Mouse (Mus musculus) ZHBTc4 (cell line): Measurements from ENCODE around the gene Tmem104.
A peak's percentile ranks its signal among the peaks of the same experiment; 100 is the strongest.

ENCODE experiments used
- DNase-seq: peaks from one replicate; pipeline ENCODE4 v3.0.0-alpha.2; 2011; ENCODE audit warnings: low read depth, low spot score

The Tmem104 gene

DNA sequence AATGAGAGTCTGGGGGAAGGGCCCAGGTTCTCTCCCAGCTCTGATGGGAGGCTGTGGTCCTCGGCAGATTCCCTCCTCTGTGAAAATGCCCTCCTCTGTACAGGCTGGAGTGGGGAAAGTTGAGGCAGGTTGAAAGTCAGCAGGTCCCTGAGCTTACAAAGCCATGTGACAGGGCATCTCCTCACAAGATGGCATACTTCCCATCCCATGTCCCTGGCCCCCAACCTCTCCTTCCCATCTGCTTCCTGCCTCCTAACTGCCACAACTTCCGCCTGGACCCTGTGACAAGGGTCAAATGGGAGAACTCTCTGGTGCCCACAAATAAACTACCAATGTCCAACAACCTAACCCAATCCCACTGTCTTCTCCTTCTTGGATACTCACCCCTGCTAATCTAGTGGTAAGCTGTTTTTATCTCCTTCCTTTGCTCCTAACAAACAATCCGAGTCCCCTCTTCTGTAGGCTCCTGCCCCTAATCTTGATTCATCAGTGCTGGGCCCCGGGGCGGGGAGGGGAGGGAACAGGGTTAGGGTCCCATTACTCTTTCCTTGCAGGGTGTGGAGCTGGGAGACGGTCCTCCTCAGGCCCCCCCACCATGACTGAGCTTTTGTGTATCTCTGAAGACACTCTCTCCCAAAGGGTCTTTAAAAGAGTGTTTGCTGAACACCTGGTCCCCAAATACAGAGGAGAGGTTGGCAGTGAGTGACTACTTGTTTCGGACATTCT is 77.0 kb downstream of the Tmem104 start:
- no peak for DNase-seq

DNA sequence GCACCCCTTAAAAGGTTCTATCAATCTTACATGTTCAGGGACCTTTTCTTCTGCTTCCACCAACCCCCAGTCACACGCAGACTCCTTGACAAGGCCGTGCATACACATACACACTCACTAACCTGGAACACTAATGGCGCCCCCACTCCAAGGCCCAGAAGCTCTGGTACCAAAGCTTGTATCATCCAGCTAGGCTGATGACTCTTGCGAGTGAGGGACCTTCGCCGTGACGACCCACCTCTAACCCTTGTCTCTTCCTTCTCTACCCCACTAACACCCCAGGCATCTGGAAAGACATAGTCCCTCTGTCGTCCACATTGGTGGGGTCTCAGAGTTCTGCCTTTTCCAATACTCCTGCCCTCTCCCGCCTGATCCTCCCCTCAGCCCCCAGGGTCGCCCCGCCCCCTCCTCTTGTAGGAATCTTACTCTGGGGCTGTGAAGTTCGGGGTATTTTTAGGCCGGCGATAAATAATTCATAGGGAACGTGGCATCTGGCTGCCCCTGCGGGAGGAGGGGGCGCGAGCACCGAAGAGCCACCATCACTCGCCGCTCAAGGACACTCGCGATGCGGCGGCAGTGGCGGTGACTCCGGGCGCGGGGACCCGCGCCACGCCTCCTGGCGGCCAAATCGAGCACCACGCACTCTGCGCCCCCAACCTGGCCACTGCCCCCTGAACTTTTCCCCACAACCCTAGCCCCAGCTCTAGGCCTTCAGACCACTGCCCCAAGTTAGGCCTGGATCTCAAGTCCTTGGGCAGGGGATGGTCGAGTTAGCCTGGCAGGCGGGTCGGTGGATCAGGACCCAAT is 77.8 kb downstream of the Tmem104 start:
- DNase-seq = peak; percentile 67

DNA sequence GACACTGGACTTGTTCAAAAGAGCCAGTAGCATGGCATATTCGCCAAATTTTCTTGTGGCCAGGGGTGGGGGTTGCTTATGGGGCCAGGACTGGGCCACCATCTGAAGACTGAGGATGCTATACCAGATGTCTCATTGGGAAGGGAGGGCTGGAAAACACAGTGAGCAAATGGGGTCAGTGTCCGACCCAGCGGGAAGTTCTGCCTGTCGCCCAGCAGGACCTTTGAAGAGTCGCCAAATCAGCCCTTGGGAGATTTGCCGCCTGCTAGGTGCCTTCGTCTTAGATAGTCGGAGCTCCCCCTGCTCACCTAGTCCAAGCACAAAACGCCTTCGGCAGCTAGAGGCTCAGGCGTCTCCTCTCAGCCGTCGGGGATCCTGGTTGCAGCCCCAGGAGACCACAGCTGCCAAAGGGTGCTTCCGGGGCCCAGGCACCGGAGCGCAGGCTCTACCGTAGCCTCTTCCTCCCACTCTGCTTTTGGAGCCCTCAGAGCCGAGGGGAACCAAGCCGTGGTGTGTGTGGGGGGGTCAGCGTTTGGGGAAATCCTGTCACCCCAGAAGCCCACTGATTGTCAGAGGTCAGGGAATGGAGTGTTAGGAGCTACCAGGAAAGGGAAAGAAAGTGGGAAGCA is 78.6 kb downstream of the Tmem104 start:
- DNase-seq = peak; percentile 39

DNA sequence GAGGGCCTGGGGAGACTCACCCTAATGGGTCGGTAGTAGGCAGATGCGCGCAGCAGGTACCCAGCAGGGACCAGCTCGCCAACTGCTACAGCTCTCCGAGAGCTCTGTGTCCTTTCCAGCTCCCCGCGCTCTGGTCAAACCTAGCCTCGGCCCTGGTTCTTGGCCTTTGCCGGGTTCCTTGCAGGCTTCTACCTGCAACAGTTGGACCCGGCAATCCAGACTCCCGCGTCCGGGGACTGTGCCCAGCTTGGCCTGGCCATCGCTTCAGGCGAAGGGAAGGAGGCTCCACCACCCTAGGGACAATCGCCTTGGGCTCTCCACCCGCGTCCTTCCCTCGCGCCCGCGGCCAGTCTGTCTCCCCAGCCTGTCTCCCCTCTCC is 79.1 kb downstream of the Tmem104 start:
- no peak for DNase-seq

DNA sequence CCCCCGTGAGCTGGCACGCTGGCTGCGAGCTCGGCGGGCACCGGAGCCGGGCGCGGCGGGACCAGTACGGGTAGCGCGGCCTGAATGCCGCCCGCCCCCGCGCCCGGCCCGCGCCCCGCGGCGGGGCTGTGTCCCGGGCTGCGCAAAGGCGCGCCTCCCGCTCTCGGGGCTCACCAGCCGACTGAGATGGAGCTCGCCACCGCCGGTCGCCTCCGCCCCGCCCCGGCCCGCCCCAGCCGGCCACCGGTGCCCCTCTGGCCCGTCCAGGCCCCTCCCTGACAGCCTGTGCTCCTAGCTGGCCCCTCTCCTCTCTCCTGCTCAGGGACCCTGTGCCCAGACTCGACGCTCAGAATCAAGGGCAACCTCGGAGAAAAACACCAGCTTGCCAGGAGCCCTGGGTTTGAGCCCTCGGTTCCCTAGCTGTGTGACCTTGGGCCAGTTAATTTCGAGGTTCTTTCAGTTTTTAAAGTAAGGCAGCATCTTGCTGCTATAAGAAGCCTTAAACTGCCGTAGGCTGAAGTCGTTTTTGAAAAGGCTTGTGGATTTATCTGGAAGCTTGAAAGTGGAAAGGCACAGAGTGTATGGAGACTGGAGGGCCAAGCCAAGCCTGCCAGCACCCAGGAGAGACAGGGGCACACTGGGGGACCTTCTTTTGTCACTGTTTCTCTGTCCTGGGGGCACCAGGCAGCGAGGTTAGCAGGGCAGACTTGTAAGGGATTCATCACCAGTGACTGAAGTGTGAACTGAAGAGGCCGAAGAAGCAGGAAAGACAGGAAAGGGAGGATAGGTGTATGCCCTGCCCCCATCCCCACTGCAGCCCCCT is 80.0 kb downstream of the Tmem104 start, which contains the start of gene Grin2c:
Gene Grin2c, minus strand, starts transcription at position 183 of the 823 bp plus-strand sequence.
- DNase-seq = no peak

DNA sequence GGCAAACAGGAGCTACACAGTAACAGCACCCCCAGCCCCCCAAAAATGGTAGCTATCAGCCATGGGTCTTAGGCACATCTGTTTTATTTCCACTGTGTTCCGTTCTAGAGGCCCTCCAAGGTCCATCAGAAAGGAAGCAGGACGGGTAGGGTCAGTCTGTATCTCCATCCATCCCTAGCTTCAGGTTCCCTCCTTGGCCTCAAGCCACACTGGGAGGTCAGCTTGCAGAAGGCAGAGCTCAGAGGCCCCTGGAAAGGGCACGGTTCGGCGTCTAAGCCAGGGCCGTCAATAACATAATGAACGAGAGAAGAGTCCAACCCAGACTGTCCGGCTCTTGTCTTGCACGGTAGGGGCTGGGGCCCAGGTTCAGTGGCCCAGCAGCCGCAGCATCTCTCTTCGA is 80.7 kb downstream of the Tmem104 start:
- no peak for DNase-seq

DNA sequence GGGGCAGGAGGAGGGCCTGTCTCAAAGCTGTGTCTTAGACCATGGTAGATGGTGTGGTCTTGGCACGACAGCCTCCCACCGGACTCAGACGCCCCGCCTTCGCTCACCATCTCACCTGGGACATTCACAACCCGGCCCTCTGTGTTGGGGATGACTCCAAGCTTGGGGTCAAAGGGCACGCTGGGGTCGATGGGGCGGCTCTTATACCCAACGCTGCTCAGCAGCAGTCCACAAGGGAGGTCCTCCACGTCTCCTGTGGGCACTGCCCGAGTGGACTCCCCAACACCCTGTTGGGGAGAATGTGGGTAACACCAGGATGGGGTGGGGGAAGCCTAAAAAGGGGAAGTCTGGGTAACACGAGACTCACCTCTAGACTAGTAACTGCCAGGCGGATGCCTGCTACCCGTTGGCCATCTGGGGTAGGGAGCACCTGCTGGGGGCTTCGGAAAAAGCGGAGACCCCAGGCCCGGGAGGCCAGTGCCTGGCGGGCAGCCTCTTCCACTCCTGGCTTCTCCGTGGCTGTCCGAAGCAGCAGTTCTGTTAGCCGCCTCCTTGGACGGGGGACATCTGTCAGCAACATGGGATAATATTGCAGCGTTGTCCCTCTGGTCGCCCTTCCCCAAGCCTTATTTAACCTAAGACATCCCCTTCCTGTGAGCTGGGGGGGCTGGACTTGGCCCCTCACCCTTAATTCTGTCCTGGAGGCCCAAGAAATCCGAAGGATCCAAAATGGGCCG is 82.2 kb downstream of the Tmem104 start:
- no peak for DNase-seq

DNA sequence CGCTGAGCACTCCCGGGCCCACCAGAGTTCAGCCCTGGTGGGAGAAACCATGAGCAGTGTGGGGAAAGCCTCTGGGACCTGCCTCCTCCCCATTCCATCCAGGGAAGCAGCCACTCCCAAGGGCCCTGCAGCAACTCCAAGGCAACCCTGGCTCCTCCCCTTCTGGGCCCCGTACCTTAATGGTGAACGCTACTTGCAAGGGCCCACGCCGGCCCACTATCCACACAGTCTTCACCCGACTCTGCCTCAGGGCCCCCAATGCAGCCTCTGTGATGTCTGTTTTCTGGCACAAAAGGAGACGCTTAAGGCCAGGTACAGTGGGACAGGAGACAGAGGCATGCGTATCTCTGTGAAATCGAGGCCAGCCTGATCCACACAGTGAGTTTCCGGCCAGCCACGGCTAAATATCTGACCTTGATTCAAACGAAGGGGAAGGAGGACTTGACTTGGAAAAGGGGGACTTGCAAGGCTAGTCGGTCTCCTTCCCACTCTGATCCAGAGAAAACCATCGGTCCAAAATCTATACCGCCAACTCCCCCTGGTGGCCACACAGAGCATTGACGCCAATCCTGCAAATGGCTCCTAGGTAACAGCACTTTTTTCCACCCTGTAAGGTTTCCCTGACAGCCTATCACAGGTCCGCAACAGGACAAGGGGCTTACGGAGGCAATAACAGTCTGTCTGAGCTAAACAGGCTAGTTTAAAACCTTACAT is 83.0 kb downstream of the Tmem104 start:
- peak; percentile 88 for DNase-seq

DNA sequence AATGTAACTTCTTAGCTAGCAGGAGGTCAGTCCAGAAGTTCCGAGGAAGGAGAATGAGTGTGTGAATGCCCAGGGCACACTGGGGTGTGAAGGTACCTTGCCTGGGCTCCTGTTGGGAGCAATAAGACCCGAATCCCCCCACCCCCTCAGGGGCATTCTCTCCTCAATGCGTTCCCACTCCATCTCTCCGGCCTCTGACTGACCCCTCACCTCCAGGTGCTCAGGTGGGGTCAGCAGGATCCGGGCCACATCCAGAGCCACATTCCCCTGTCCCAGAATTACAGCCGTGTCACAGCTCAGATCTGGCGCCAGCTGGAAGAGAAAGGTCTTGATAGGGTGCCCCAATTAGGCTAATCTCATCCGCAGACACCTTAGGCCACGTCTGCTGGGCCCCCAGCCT is 83.8 kb downstream of the Tmem104 start:
- no peak for DNase-seq

DNA sequence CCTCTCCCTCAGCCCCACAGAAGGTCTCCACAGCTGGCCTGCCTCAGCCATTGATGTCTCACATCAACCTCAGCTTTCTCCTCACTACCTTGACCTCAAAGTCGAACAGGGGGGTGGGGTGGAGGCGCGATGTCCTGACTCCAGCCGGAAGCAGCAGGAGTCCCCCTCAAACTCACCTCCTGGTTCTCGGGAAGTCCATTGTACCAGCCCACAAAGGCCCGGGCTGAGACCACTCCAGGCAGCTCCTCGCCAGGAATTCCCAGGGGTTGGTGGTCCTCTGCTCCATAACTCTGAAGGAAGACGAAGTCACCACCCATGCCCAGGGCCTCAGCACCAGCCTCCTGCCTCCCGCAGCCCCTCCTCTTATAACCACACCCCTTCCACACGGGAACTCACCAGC is 84.2 kb downstream of the Tmem104 start:
- no peak for DNase-seq

DNA sequence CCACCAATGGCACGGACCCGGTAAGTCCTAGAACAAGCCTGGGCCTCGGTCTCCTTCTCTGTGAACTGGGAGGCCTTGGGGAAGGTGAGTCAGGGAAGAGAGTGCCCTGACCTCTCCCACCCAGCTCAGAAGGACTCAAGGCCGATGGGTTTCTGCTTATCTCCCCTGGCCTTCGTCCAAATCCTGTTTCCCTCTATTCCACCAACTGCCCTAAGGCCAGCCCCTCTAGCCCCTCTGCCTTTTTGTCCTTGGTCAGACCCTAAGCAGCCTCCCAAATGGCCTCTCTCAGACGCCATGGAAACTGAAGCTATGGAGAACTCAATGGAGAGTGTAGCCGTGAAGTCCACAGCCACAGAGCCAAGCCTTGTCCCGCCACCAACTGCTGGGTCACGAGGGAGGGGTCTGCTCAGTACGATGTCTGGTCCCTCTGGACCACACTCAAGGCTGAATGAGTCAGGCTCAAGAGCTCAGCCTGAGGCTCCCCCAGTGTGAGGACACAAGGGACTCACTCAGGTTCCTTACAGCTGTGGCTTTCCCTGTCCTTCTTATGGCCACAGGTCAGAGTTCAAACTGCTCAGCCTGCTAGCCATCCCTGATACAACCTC is 85.7 kb downstream of the Tmem104 start:
- DNase-seq = no peak

DNA sequence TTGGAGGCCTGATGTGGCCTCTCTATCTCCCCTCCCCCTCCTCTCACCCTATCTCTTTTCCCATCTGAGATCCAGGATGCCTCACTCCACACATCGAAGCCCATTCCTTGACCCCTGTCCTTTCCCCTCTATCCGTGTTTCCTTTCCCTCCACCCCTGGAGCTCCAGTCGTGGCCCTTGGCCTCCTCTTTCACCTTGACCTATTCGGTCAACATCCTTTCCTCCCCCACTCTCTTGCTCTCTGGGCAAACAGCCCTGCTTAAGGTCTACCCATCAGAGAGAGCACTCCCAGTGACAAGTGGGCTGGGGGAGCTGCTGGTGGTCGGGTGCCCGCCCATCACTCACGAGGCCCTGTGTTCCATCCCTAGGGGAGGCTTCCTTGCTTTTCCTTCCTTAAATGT is 86.4 kb downstream of the Tmem104 start:
- DNase-seq = no peak

DNA sequence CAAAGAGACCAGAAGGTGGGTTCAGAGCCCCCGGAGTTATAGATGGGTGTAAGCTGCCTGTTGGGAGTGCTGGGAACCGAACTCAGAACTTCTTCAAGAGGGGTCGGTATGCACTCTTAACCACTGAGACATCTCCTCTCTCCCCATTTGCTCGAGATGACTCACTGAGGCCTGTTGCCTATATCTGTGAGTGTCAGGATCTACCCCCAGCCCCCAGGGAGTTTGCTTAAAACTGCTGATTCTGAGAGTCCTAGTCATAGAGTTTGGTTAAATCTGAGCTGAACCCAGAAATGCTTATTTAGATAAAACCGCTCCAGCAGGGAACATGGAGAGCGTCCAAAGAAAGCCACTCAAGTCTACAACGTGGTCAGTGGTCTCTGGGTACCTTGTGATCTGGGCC is 86.9 kb downstream of the Tmem104 start:
- no peak for DNase-seq

DNA sequence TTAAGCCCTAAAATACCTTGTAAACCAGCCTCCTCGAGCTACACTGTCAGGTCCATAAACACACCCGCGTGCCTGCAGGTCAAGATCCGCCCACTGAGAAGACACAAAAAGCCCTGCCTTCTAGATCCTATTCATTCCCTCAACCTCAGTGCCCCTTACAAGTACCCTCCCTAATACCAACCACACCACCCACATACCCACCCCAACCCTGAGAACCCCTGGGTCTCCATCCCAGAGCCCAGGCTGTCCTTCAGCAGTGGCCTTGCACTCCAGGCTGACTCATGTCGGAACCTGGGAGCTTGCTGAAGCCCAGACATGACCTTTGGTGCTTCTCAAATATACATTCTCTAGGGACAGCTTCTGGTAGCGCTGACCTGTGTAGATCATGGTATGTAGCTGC is 87.5 kb downstream of the Tmem104 start:
- no peak for DNase-seq

DNA sequence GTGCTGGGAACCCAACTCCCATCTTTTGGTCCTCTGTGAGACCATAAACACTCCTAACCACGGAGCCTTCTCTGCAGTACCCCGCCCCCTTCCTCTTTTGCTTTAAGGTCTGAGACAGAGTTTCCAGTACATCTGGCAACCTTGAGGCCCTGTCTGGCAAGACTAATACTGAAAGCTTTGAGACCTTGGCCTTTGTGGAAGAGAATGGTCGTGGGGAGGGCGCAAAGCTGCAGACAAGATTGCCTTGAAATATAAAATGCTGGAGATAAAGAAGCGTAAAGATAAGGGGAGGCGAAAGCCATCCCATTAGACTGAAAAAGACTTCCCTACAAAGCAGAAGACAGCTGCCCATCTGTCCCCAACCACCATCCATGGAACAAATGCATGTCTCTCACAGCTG is 88.2 kb downstream of the Tmem104 start:
- no peak for DNase-seq

DNA sequence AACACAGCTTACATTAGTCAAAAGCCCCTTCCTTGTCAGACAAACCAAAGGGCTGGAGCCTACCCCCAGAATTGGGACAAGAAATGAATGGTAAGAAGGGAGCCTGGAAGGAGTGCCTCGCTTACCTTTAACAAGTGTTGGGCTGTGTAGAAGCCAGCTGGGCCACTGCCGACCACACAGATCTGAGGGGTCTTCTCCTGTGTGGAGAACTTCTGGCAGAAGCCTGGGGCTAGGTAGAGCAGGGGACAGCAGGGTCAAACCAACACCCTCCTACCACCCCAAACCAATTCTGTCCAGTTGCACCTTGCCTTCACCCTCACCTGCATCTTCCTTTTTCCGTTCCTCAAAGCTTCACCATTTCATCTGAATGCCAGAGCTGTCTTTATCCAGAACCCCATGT is 88.7 kb downstream of the Tmem104 start:
- no peak for DNase-seq

DNA sequence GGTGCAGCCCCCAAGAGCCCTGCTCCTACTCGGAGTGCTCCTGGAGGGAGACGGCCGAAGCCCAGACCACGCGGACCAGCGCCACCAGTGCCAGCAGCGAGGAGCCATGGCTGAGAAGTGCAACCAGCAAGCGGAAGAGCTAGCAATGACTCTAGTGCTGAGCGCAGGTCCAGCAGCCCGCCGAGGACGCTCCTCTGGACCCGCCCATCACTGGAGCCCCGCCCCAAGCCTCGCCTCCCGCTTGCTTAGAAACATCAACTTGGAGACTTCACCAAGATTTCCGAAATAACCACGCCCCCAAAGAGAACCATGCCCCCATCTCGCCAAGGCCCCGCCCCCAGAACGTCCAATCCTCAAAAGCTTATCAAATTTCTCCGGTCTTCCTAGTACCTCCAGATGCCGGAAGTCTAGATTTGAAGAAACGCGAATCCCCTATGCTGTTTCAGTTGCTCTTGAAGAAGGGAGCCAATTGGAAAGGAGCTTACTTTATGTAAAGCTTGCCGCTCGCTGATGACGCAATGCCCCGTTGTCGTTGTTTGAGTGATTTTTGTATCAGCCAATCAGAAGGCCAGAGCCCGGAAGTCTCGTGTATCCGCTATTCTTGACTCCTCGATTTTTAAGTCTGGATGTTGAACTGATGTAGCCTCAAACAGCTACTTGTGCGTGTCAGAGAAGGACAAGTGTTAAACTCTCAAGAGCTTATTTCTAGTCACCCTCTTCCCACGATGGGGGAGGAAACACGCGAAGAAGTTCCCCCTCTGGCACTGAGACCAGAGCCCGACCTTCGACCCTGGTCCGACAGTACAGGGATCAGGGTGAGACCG is 89.7 kb downstream of the Tmem104 start, which contains the start of gene Fdxr:
Gene Fdxr, minus strand, starts transcription at position 271 of the 824 bp plus-strand sequence.
- peak; percentile 99 for DNase-seq

DNA sequence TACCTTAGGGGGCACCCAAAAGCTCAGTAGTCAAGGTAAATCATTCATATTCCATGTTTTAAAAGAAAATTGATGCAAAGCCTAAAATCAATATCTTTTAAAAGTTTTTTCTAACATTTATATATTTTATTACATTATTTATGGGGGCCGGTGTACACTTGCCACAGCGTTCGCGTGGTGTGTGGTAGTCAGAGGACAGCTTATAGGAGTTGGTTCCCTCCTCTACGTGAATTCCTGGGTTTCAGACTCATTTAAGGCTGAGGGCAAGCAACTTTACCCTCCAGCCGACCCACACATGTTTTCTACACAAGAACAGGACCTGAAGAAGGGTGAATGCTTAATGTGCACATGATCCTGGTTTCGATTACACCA is 90.3 kb downstream of the Tmem104 start:
- DNase-seq = no peak

DNA sequence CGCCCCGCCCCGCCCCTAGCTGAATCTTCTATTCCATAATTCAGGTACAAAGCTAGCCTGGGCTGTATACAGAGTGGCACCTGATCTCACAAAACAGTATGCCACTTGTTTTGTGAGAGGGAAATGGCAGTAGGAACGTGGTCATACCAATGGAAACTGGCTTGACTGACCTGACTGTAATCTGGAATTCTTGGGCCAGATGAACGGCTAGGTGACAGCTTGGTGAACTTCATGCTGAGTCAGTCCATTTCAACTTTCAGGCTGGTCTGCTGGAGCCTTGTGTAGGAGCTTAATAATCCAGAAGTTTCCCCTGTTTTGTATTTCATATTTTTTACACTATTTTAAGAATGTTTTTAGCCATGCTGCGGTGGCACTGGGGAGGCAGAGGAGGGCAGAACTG is 90.9 kb downstream of the Tmem104 start:
- no peak for DNase-seq
